10 mouse cellular contexts compared by ENCODE assay signal in genomic region chr10:53806697-53807096, GRCm38 (mm10). TPM values are rescaled to one million over a fixed set of nuclear protein-coding genes. Genes with fewer than 3 reads are reported as not detected.
DNase-seq lines count a peak whose midpoint lies in the region; ATAC-seq and TF ChIP-seq lines count a peak whose summit lies in the region.
"Had no signal": no experiment of that assay in that cellular context is flagged by ENCODE, and none has a peak within 500 bp of the region (broad histone marks: within the 10 kb centered on the region; RNA-seq: fewer than 3 reads in every experiment).

No protein-coding gene starts in this region.

- peak; percentile 52 for TF ChIP-seq CTCF in liver, adult 2 months (IDR thresholded peaks at IDR 0.05; ENCODE audit: low read depth, low read length)

- no peak overlapping the region for H3K27ac ChIP-seq in liver, adult 2 months (replicated peaks; ENCODE audit: insufficient read depth, low read depth, low read length)
- H3K27ac ChIP-seq in liver, embryonic 11.5 days (ENCODE audit: low read depth, low read length): no peak overlapping the region

- H3K4me1 ChIP-seq in liver, adult 2 months (ENCODE audit: control insufficient read depth, insufficient read depth, low read length): no peaks in the 10 kb centered on the region
- H3K4me1 ChIP-seq in liver, embryonic 11.5 days (replicated peaks; ENCODE audit: control insufficient read depth, insufficient read depth, low read length): no peaks in the 10 kb centered on the region

- no peak overlapping the region for H3K9ac ChIP-seq in liver, adult 2 months (ENCODE audit: low read depth, low read length)
- H3K9ac ChIP-seq in liver, embryonic 11.5 days (ENCODE audit: low read depth, low read length): no peak overlapping the region

- no peak for TF ChIP-seq POLR2A in liver, adult 2 months (IDR thresholded peaks at IDR 0.05; ENCODE audit: extremely low read depth, insufficient read depth, low read length)

- H3K27me3 ChIP-seq in liver, adult 2 months (ENCODE audit: control insufficient read depth, insufficient read depth, low read length): no peaks in the 10 kb centered on the region
- H3K27me3 ChIP-seq in liver, embryonic 11.5 days (replicated peaks; ENCODE audit: control insufficient read depth, insufficient read depth, low read length): no peaks in the 10 kb centered on the region

- no peaks in the 10 kb centered on the region for H3K36me3 ChIP-seq in liver, adult 2 months (ENCODE audit: control insufficient read depth, insufficient read depth, low read length)
- H3K36me3 ChIP-seq in liver, embryonic 11.5 days (ENCODE audit: control insufficient read depth, insufficient read depth, low read length): no peaks in the 10 kb centered on the region

- WGBS in liver, adult 2 months: 64% methylated on average over 8 of the region's 8 CpGs
- 63% methylated on average over 8 of the region's 8 CpGs for WGBS in liver, embryonic 11.5 days

- DNase-seq in adrenal gland, postnatal 10 days: peak; percentile 8
- DNase-seq in adrenal gland, adult 18-20 months (ENCODE audit: low spot score in 2 of 2): no peak
- peak; percentile 10 for DNase-seq in liver, adult 2 months (ENCODE audit: extremely low read depth, low read depth, low spot score)
- DNase-seq in liver, embryonic 11.5 days (ENCODE audit: low spot score): no peak
- peak; percentile 22 for DNase-seq in NIH3T3 (ENCODE audit: low read depth)
- DNase-seq in frontal cortex, postnatal 14 days (ENCODE audit: low spot score in 2 of 2): no peak
- no peak for DNase-seq in cerebellum, adult 8-10 months
- DNase-seq: gastrocnemius, postnatal 14 days; midbrain, embryonic 14.5 days had no signal

- H3K4me2 ChIP-seq in liver, embryonic 11.5 days: no peak overlapping the region

- no peaks in the 10 kb centered on the region for H3K79me2 ChIP-seq in liver, adult 2 months (ENCODE audit: control insufficient read depth, insufficient read depth, low read length)

- H3K4me3 ChIP-seq in liver, adult 2 months (ENCODE audit: insufficient read depth, low read depth, low read length): no peak overlapping the region
- no peak overlapping the region for H3K4me3 ChIP-seq in liver, embryonic 11.5 days (ENCODE audit: low read depth, low read length)

- no peaks in the 10 kb centered on the region for H3K9me3 ChIP-seq in liver, embryonic 11.5 days (ENCODE audit: control insufficient read depth, low read length)

- no peak for ATAC-seq in liver, embryonic 11.5 days (replicated peaks; ENCODE audit: low FRiP score)
- ATAC-seq in megakaryocyte progenitor cell, adult 5-6 weeks (replicated peaks; ENCODE audit: poor library complexity): peak; percentile 80

RNA-seq across cellular contexts. Expression of gene Fam184a, which starts 55.8 kb away (rescaled TPM):
- 1 to 10 TPM; 2.2 to 2.9 TPM for total RNA-seq in adrenal gland, postnatal 10 days (2021)
- 1 to 10 TPM; 2.4 to 3.3 TPM for total RNA-seq in adrenal gland, adult 18-20 months (2021)
- total RNA-seq in liver, adult 2 months (2014; rRNA removed): 0.65 and 0.81 TPM in 2 replicates
- 0.04 and 0.13 TPM in 2 replicates for polyA plus RNA-seq in liver, adult 2 months (2012; rRNA removed)
- 1.7 and 1.9 TPM in 2 replicates for polyA plus RNA-seq in liver, embryonic 11.5 days (2014; fragmentation: Nextera tagmentation; extraction: Ambion mirVana)
- 0.67 and 0.85 TPM in 2 replicates for total RNA-seq in megakaryocyte progenitor cell, adult 5-6 weeks (2015)
- total RNA-seq in megakaryocyte progenitor cell, adult 5-6 weeks (2017): 0.91 and 4.1 TPM in 2 replicates

Comparison
In these comparisons a context has a peak if more than half of its experiments do, and no peak if none do; other contexts are left out.
1. DNase-seq: peak in adrenal gland, postnatal 10 days (single experiment), liver, adult 2 months (single experiment) and NIH3T3 (single experiment); none in adrenal gland, adult 18-20 months (0 of 2), liver, embryonic 11.5 days (single experiment), frontal cortex, postnatal 14 days (0 of 2) and cerebellum, adult 8-10 months (single experiment).